Comparison of ENCODE assay signal across 8 mouse cellular contexts in genomic region chr5:96964062-96965028, GRCm38 (mm10). TPM values are rescaled to one million over a fixed set of nuclear protein-coding genes. Genes with fewer than 3 reads are reported as not detected.
A peak's percentile ranks its signal among the peaks of the same experiment; 100 is the strongest.
DNase-seq lines count a peak whose midpoint lies in the region; ATAC-seq and TF ChIP-seq lines count a peak whose summit lies in the region.

No protein-coding gene starts in this region.

- 5% methylated on average over 14 of the region's 14 CpGs for WGBS in lung, embryonic 14.5 days
- 6% methylated on average over 14 of the region's 14 CpGs for WGBS in embryonic facial prominence, embryonic 14.5 days
- WGBS in midbrain, embryonic 10.5 days: 4% methylated on average over 14 of the region's 14 CpGs

- peak overlapping the region; percentile 46 for H3K4me2 ChIP-seq in lung, embryonic 14.5 days
- H3K4me2 ChIP-seq in embryonic facial prominence, embryonic 14.5 days (ENCODE audit: low read depth, low read length): peak overlapping the region; percentile 42

- no peaks in the 10 kb centered on the region for H3K9me3 ChIP-seq in lung, embryonic 14.5 days (ENCODE audit: low read depth, low read length)
- no peaks in the 10 kb centered on the region for H3K9me3 ChIP-seq in embryonic facial prominence, embryonic 14.5 days (ENCODE audit: control insufficient read depth, low read length)
- H3K9me3 ChIP-seq in midbrain, embryonic 10.5 days (replicated peaks): no peaks in the 10 kb centered on the region

- no peak for ATAC-seq in lung, embryonic 14.5 days (ENCODE audit: insufficient read depth)
- no peak for ATAC-seq in embryonic facial prominence, embryonic 14.5 days (ENCODE audit: low read depth)

- H3K4me1 ChIP-seq in lung, embryonic 14.5 days (ENCODE audit: insufficient read depth): no peaks in the 10 kb centered on the region
- peaks cover 18% of the 10 kb centered on the region for H3K4me1 ChIP-seq in embryonic facial prominence, embryonic 14.5 days (ENCODE audit: control insufficient read depth, insufficient read depth, low read length)
- H3K4me1 ChIP-seq in midbrain, embryonic 10.5 days: peaks cover 30% of the 10 kb centered on the region

- H3K36me3 ChIP-seq in lung, embryonic 14.5 days (ENCODE audit: insufficient read depth): no peaks in the 10 kb centered on the region
- H3K36me3 ChIP-seq in embryonic facial prominence, embryonic 14.5 days (ENCODE audit: control insufficient read depth, insufficient read depth, low read length): no peaks in the 10 kb centered on the region
- H3K36me3 ChIP-seq in midbrain, embryonic 10.5 days: no peaks in the 10 kb centered on the region

- no peak for TF ChIP-seq CTCF in lung, embryonic 14.5 days (IDR thresholded peaks at IDR 0.05; ENCODE audit: low read depth)

- DNase-seq in lung, embryonic 14.5 days: peak; percentile 18
- DNase-seq in lung, postnatal 10 days: no peak
- no peak for DNase-seq in embryonic facial prominence, embryonic 14.5 days (ENCODE audit: low spot score)
- DNase-seq in kidney, adult 11 months: peak; percentile 76
- peak; percentile 31 for DNase-seq in midbrain, embryonic 10.5 days (ENCODE audit: low spot score)
- peak; percentile 83 for DNase-seq in yolk sac, embryonic 10.5 days (ENCODE audit: low spot score)
- no peak for DNase-seq in cerebellum, postnatal 4 days (ENCODE audit: low spot score in 2 of 2)
- no peak for DNase-seq in left cerebral cortex, postnatal 36 days (ENCODE audit: low spot score in 2 of 2)

- H3K27me3 ChIP-seq in lung, embryonic 14.5 days (ENCODE audit: insufficient read depth, low read length): no peaks in the 10 kb centered on the region
- H3K27me3 ChIP-seq in embryonic facial prominence, embryonic 14.5 days (replicated peaks; ENCODE audit: control insufficient read depth, insufficient read depth, low read length): no peaks in the 10 kb centered on the region
- H3K27me3 ChIP-seq in midbrain, embryonic 10.5 days (ENCODE audit: low read depth, poor library complexity, severe bottlenecking): no peaks in the 10 kb centered on the region; the same call in 1 of the 2 replicates

- no peak overlapping the region for H3K27ac ChIP-seq in lung, embryonic 14.5 days (ENCODE audit: low read depth)
- peak overlapping the region; percentile 42 for H3K27ac ChIP-seq in embryonic facial prominence, embryonic 14.5 days (replicated peaks; ENCODE audit: low read depth, low read length)
- H3K27ac ChIP-seq in midbrain, embryonic 10.5 days (replicated peaks): peak overlapping the region; percentile 71

- H3K4me3 ChIP-seq in lung, embryonic 14.5 days (ENCODE audit: low read depth, low read length): no peak overlapping the region
- H3K4me3 ChIP-seq in embryonic facial prominence, embryonic 14.5 days (ENCODE audit: low read depth, low read length): no peak overlapping the region
- H3K4me3 ChIP-seq in midbrain, embryonic 10.5 days: peak overlapping the region; percentile 33

- intact Hi-C loops in left cerebral cortex, postnatal 36 days (cut with DNase I): no loop called here

- H3K9ac ChIP-seq in lung, embryonic 14.5 days: no peak overlapping the region
- no peak overlapping the region for H3K9ac ChIP-seq in embryonic facial prominence, embryonic 14.5 days (ENCODE audit: low read depth, low read length)

RNA-seq across cellular contexts. Expression of gene Bmp2k, which starts 33.1 kb away (rescaled TPM):
- 11.0 and 12.1 TPM in 2 replicates for polyA plus RNA-seq in lung, embryonic 14.5 days (2014; fragmentation: Nextera tagmentation; extraction: Ambion mirVana)
- 12.3 and 12.7 TPM in 2 replicates for polyA plus RNA-seq in embryonic facial prominence, embryonic 14.5 days (2014; fragmentation: Nextera tagmentation; extraction: Ambion mirVana)
- 8.9 and 9.2 TPM in 2 replicates for polyA plus RNA-seq in midbrain, embryonic 10.5 days (2016; fragmentation: Nextera tagmentation; extraction: Ambion mirVana)
- 10 to 100 TPM; 12.6 to 12.9 TPM for total RNA-seq in left cerebral cortex, postnatal 36 days (2021)

Comparison
In these comparisons a context has a peak if more than half of its experiments do, and no peak if none do; other contexts are left out.
1. DNase-seq: peak in lung, embryonic 14.5 days (single experiment), kidney, adult 11 months (single experiment), midbrain, embryonic 10.5 days (single experiment) and yolk sac, embryonic 10.5 days (single experiment); none in lung, postnatal 10 days (single experiment), embryonic facial prominence, embryonic 14.5 days (single experiment), cerebellum, postnatal 4 days (0 of 2) and left cerebral cortex, postnatal 36 days (0 of 2).